Mouse (Mus musculus) cerebellum, postnatal 25 days (tissue): ENCODE data around the gene Angptl8.
A peak's percentile ranks its signal among the peaks of the same experiment; 100 is the strongest.
"Not testable (repeated sequence)": the region's sequence is repeated elsewhere in the genome, so short reads cannot be mapped to it uniquely, and the experiment has no call there.

Source experiments
- DNase-seq, 2 experiments: peaks; one replicate each; pipeline ENCODE4 v3.0.0; 2021; ENCODE audit warnings: mixed read lengths in 2 of 2

Angptl8 gene

GRCm38 (mm10) chr9:21835258-21835912 is at the start of gene Angptl8:
Gene Angptl8 (plus strand): TSS chr9:21835510.
- no peak for DNase-seq

- not testable (repeated sequence) for DNase-seq
Observed at GRCm38 (mm10) chr9:21786309-21786708, 49.0 kb upstream of the Angptl8 start.

GRCm38 (mm10) chr9:21786906-21787305 is 48.4 kb upstream of the Angptl8 start:
- peak; percentile 64 to 80 for DNase-seq

DNA sequence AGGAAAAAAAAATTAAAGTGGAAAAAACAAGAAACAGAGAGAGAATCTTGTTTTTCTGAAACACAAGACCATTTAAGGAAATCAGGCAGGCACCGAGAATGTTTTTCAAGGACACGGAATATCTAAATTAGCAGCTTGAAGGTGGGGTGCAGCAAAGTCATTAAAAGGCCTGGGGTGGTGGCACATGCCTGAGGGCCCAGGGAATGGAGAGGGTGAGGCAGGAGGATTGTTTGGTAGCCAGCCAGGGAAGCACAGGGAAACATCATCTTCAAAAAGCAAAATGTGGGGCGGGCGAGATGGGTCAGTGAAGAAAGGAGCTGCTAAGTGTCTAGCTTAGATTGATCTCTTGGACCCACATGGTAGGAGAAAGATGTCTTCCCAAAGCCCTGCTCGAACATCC is 47.7 kb upstream of the Angptl8 start:
- no peak for DNase-seq

GRCm38 (mm10) chr9:21788234-21788633 is 47.1 kb upstream of the Angptl8 start:
- no peak for DNase-seq

DNA sequence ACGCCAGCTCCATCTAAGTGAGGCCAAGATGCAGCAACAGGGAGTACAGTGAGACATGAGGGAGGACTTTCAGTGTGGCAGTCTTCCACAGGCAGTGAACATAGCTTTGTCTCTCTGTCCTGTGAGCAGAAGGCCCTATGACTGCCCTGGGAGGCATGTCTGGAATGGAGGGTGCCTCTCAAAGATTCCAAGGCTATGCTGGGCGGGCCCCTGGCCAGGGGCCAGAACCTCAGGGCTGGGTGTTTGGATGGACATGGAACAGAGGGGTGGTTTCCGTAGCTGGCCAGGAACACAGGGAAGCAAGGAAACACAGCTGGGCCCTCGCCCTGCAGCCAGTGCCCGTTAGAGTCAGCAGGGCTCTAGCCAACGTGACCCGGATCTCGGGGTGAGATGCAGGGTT is 43.4 kb upstream of the Angptl8 start:
- DNase-seq = peak in 1 of 2 experiments; percentile 58

DNA sequence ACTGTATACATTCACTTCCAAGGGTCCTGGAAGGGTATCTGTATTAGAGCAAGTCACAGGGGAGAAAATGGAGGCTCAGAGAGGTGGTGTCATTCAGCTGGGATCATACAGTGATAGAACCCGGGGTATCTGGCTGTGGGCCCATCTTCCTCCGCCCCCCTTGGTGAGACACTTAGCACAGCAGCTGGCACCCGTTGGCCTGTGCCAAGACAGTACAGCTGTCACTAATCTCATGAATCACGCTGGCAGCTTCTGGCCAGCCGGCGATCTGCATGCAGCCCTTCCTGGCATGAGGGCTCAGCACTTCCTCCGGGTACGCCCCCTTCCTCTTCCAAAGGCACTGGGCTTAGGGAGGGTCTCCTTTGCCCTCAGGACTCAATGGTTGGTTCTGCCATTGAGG is 42.7 kb upstream of the Angptl8 start:
- DNase-seq = peak; percentile 50 to 56

- not testable (repeated sequence) for DNase-seq
Observed at GRCm38 (mm10) chr9:21793507-21793906, 41.8 kb upstream of the Angptl8 start.

DNA sequence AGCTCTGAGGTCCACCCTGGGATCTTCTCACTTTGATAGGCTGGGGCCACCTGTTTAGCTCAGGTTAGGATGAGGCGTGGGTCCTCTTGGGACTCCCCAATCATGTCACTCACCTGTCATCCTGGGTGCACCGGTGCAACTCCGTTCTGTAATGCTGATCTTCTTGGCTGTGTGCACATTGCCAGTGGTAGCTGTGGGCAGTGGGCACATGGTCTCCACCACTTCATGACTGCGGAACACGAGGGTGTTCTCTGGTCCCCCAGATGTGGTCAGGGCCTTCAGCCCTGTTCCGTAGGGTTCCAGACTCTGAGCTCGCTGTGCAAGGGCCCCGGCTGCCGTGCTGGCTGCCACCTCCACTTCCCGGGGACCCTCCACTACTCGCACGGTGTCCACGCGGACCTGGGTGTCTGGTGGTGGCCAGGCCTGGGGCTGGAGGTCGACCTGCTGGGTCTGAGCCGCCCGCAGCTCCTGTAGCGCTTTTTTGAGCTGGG is 40.9 kb upstream of the Angptl8 start:
- peak in 1 of 2 experiments; percentile 46 for DNase-seq

- peak; percentile 84 to 86 for DNase-seq
Observed at GRCm38 (mm10) chr9:21794925-21795324, 40.4 kb upstream of the Angptl8 start.

- DNase-seq = no peak
Observed at GRCm38 (mm10) chr9:21795579-21795978, 39.7 kb upstream of the Angptl8 start.

- no peak for DNase-seq
Observed at GRCm38 (mm10) chr9:21796259-21796658, 39.1 kb upstream of the Angptl8 start.

- no peak for DNase-seq
Observed at GRCm38 (mm10) chr9:21796919-21797318, 38.4 kb upstream of the Angptl8 start.

DNA sequence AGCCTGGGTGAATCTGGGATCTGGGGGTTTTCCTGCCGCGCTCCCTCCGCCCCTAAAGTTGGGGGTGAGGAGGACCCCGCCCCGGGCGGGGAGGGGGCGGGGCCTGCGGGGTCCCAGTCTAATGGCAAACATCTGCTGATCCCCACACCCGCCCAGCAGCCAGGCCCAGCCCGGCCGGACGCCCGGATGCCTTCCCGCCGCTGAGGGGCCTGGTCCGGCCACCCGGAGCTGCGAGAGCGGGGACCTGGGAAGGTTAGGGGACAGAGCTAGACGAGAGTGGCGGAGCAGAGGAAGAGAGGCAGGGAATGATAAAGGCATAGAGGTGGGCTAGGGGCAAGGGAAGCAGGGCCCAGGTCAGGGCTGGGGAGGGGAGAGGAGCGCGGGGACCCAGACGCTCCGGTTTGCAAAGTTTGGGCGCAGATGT is 37.4 kb upstream of the Angptl8 start:
- peak in 1 of 2 experiments; percentile 47 for DNase-seq

DNA sequence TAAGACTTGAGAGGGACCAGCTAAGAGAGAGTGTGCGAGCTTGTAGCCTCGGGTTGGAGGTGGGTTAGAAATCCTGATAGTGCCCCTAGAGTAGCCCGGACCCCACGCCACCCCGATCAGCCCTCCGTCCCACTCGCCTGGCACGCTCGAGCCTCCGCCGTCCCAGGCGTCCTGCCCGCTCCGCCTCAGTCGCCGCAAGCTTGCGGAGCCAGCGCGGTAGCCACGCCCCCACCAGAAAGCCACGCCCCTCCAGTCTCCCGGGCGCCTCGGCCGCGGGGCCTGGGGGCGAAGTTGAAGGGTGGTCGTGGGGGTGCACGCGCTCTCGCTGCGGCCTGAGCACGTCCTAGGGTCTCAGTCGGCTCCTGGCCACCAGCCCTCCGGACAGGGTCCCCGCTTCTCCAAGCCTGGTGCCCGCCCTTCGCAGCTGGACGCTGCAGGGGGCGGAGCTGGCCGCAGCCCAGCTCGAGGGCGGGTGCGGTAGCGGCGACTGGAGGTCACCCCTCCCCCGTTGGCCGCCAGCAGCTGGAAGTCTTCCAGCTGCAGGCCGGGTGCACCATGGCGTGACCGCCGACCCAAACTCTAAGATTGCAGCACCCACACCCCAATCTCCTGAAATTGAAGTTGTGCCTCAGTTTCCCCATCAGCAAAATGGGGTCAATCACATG is 36.8 kb upstream of the Angptl8 start, which contains the start of gene Kank2:
TSS of gene Kank2 (minus strand) at position 400 of the 665 bp plus-strand sequence.
- peak; percentile 76 to 84 for DNase-seq

- DNase-seq = no peak
Observed at GRCm38 (mm10) chr9:21799010-21799350, 36.3 kb upstream of the Angptl8 start.

DNA sequence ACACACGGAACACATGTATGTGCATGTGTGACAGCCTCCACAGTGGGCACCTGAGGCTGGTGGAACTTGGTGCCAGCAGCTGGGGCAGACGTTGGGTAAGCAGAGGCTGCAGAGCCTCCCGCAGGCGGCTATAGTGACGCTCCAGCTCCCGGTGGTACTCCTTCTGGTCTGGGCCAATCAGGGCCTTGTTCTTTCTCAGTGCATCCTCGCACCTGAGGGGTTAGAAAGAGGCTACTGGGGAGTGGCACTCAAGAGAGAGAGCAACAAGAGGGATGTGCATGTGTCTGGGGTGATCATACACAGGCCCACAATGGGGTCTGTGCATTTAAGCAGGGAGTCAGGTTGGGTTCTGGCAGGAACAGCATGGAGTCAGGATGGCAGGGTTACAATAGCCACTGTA is 34.2 kb upstream of the Angptl8 start:
- no peak for DNase-seq

- DNase-seq = no peak
Observed at GRCm38 (mm10) chr9:21801591-21801990, 33.7 kb upstream of the Angptl8 start.

DNA sequence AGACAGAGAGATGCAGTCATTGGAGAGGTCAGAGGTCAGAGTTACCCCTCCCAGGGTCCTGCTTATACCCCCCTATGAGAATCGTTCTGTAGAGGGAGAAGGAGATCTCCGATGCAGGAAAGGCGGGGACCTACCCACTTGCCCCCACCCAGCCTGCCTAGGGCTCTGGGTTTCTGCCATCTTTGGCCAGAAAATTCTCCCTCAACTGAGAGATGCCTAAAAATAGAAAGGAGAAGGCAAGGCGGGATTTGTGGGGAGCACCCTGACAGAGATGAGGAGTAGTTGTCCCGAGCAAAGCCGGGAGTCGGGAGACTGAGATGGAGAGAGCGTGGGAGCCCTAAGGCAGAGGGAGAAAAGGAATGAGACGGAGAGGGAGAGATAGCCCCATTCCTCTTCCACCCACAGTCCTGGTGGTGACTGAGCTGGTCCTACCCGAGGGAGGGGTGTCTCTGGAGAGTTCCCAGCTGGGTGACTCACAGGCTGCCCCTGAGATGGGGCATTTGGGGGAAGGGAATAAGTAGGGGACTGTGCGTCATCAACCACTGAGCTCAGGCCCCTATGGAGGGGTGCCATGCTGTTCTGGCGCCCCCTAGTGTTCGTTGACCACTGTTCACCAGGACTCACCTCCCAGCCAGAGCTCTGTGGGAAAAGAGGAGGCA is 31.2 kb upstream of the Angptl8 start:
- peak; percentile 87 to 93 for DNase-seq

DNA sequence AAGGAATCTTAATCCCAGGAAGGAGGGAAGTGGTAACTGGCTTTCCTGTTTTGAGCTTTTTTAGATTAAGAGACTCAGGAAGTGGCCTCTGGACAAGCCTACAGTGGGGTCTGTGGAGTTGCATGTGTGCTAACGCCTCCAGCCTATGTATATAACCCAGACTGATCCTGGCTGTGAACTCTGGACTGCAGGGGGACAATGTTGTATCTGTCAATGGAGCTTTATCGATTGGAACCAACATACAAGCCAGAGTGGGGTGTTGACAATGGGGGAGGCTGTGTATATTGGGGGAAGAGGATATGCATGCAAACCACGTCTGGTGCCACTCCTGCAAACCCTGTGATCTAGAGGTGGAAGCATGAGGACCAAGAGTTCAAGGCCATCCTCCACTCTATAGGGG is 28.9 kb upstream of the Angptl8 start:
- DNase-seq = no peak

- peak in 1 of 2 experiments; percentile 43 for DNase-seq
Observed at GRCm38 (mm10) chr9:21806976-21807375, 28.3 kb upstream of the Angptl8 start.

- DNase-seq = no peak
Observed at GRCm38 (mm10) chr9:21808561-21808960, 26.7 kb upstream of the Angptl8 start.

- DNase-seq = no peak
Observed at GRCm38 (mm10) chr9:21811170-21811569, 24.1 kb upstream of the Angptl8 start.
